Mouse (Mus musculus): Measurements from ENCODE around the gene Slc9a1.

GRCm38 (mm10) chr4:133406313-133407056 lies 37.0 kb downstream of the Slc9a1 start:
- TF ChIP-seq CTCF (IDR thresholded peaks at IDR 0.05; ENCODE audit: insufficient read depth, low read depth, low read length), result no peak
- TF ChIP-seq POLR2A (IDR thresholded peaks at IDR 0.05; ENCODE audit: insufficient read depth, low read depth, low read length), result no peak
